Mouse (Mus musculus): ENCODE measurements around the gene Ndufaf8.

DNA sequence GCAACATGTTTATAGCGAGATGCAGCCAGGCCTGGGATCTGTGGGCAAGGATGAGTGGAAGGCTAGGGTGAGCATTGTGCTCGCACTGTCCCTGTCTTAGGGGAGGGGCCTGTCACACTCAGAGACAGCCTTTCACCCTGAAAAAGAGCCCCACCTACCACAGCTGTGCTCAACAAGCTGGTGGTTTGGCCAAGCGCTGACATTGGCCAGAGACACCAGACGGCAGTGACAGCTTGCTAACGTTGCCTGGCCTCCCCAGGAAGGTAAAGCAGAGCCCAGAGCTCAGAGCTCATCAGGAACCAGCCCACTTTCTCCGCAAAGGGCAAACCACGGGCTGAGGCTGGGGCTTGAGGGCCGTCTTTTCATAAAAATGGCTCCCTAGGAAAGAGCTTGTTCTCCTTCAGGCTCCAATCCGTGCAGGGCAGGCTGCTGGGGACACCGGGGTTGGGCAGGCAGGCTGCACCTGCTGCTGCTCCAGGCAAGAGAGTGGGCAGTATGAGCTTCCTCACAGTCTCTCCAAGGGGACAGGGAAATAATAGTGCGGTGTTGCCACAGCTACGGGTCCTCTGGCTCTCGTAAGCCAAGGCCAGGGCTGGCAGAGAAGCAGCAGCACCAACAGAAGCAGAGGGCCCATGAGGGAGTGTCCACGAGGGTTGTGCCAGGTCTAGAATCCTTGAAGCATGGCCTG is 47.5 kb upstream of the Ndufaf8 start:
- TF ChIP-seq CTCF (conservative IDR thresholded peaks at IDR 0.05 in 1 of 2, IDR thresholded peaks at IDR 0.05 in 1 of 2; ENCODE audit: low read depth in 2 of 2, low read length in 2 of 2) (no peak), POLR2A (IDR thresholded peaks at IDR 0.05; ENCODE audit: low read depth, low read length) (no peak), MAFK (IDR thresholded peaks at IDR 0.05; ENCODE audit: insufficient replicate concordance, low read length) (no peak), USF1 (IDR thresholded peaks at IDR 0.05; ENCODE audit: low read depth, low read length) (no peak), CHD2 (IDR thresholded peaks at IDR 0.05; ENCODE audit: low read length) (no peak), E2F4 (IDR thresholded peaks at IDR 0.05; ENCODE audit: insufficient replicate concordance, low read depth, low read length) (no peak), TCF12 (IDR thresholded peaks at IDR 0.05; ENCODE audit: low read depth, low read length) (no peak), USF2 (conservative IDR thresholded peaks at IDR 0.05; ENCODE audit: low read depth, low read length) (no peak), IRF4 (IDR thresholded peaks at IDR 0.05; ENCODE audit: low read depth, low read length) (no peak), ZNF384 (IDR thresholded peaks at IDR 0.05; ENCODE audit: low read depth, low read length) (no peak)
